Mouse (Mus musculus): Measurements from ENCODE around the gene Ss18l1.

DNA sequence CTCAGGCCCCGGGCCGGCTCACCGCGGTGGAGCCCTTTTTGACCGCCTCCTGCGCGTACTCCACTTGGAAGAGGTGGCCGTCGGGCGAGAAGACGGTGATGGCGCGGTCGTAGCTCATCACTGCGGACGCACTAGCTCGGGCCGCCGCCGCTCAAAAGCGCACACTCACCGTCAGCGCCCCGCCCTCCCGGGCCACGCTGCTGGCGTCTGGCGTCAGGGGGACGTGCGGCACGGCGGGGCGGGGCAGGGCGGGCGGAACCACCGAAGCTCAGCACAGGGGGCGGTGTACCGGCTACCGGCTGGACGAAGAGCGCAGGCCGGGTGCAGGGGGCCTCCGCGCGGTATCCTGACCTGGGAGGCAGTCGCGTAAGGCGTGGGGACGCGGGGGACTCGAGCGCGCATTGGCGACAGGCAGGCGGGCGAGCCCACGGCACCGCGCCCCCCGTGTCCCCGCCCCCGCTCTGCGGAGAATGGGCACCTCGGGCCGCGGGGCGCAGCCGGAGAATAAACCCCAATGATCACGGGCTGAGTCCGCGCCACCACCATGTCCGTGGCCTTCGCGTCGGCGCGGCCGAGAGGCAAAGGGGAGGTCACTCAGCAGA, at the start of gene Ss18l1, which contains the start of gene Psma7:
- TF ChIP-seq CHD2 (IDR thresholded peaks at IDR 0.05; ENCODE audit: low read length) (no peak), CTCF (IDR thresholded peaks at IDR 0.05 in 2 of 3, conservative IDR thresholded peaks at IDR 0.05 in 1 of 3; ENCODE audit: control insufficient read depth in 1 of 3, insufficient read depth in 1 of 3, low read depth in 2 of 3, low read length in 3 of 3, poor library complexity in 1 of 3, severe bottlenecking in 1 of 3) (no peak), POLR2A (IDR thresholded peaks at IDR 0.05; ENCODE audit: control insufficient read depth in 1 of 2, insufficient read depth in 1 of 2, low read depth in 1 of 2, low read length in 2 of 2, poor library complexity in 1 of 2) (peak; percentile 56 to 88), TCF12 (IDR thresholded peaks at IDR 0.05; ENCODE audit: low read depth, low read length) (peak; percentile 54; the same call in 1 of the 2 replicates), ZC3H11A (IDR thresholded peaks at IDR 0.05; ENCODE audit: low read depth, low read length) (no peak), GABPA (IDR thresholded peaks at IDR 0.05; ENCODE audit: low read depth, low read length) (no peak), POLR2AphosphoS2 (IDR thresholded peaks at IDR 0.05; ENCODE audit: low read length) (peak; percentile 64), MAX (IDR thresholded peaks at IDR 0.05; ENCODE audit: low read length) (no peak), MEF2A (IDR thresholded peaks at IDR 0.05; ENCODE audit: extremely low read depth, insufficient replicate concordance, low read depth, low read length, poor library complexity, severe bottlenecking) (no peak), NRF1 (IDR thresholded peaks at IDR 0.05; ENCODE audit: insufficient read depth, low read depth, low read length, poor library complexity, severe bottlenecking) (peak; percentile 46; the same call in 1 of the 2 replicates), ZNF384 (IDR thresholded peaks at IDR 0.05; ENCODE audit: low read depth, low read length) (no peak), TBP (IDR thresholded peaks at IDR 0.05; ENCODE audit: low read depth, low read length) (no peak), HCFC1 (IDR thresholded peaks at IDR 0.05; ENCODE audit: low read depth, low read length) (peak; percentile 75; the same call in 1 of the 2 replicates), EP300 (IDR thresholded peaks at IDR 0.05; ENCODE audit: low read depth in 1 of 2, low read length in 2 of 2) (0 out of 4 replicates have a peak, but pooled peaks of 1 of the 2 experiments have one; percentile 2)

All from MEL (cell line).